Mouse (Mus musculus): ENCODE data around the gene Tfap4. TPM values are rescaled to one million over a fixed set of nuclear protein-coding genes. Genes with fewer than 3 reads are reported as not detected.
A peak's percentile ranks its signal among the peaks of the same experiment; 100 is the strongest.

The Tfap4 gene
- polyA plus RNA-seq, 1 experiment, result 8.0 TPM

DNA sequence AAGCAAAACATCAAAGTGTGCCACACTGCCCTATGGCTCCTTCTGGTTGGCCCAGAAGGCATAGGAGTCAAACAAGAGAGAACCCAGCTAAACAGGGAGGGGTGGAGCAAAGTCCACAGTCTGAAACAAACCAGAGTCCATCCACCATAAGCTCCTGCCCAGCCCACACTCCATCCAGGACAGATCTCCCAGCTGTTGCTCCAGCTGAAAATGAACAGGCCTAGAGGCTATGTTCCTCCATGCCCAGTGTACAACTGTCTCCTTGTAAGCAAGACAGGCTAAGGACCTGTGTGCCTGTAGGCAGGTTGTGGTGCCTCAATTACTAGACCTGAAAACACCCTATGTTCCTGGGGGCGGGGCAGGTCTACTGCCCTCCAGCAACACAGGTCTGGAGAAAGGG, 2.6 kb downstream of the Tfap4 start:
- Histone ChIP-seq H3K27ac (ENCODE audit: insufficient read depth, low read depth, low read length) (no peak overlapping the region), H3K4me1 (ENCODE audit: control insufficient read depth, insufficient read depth, low read length) (peaks cover 13% of the 10 kb centered on the region), H3K4me3 (ENCODE audit: insufficient read depth, low read length) (peak overlapping the region; percentile 85)
- TF ChIP-seq CTCF (IDR thresholded peaks at IDR 0.05; ENCODE audit: low read depth, low read length) (no peak), POLR2A (IDR thresholded peaks at IDR 0.05; ENCODE audit: borderline replicate concordance, low read depth, low read length) (no peak)

DNA sequence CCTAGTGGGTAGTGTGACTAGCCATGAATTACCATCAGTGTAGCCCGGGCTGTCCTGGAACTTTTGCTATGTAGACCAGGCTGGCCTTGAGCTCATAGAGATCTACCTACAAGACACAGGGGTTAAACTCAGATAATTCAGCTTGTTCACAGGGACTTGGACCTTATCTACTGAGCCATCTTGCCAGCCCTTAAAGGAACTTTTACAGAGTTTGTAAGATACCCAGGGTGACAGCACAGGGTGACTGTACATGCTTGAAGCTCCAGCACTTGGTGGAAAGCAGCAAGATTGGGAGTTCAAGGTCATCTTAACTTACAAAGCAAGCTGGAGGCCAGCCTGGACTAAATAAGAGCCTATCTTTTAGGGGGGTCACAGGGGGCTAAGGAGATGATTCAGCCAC, 4.1 kb downstream of the Tfap4 start:
- Histone ChIP-seq H3K4me1 (ENCODE audit: control insufficient read depth, insufficient read depth, low read length) (peaks cover 13% of the 10 kb centered on the region), H3K4me3 (ENCODE audit: insufficient read depth, low read length) (no peak overlapping the region), H3K27ac (ENCODE audit: insufficient read depth, low read depth, low read length) (no peak overlapping the region)
- TF ChIP-seq CTCF (IDR thresholded peaks at IDR 0.05; ENCODE audit: low read depth, low read length), result no peak
- TF ChIP-seq POLR2A (IDR thresholded peaks at IDR 0.05; ENCODE audit: borderline replicate concordance, low read depth, low read length), result no peak

DNA sequence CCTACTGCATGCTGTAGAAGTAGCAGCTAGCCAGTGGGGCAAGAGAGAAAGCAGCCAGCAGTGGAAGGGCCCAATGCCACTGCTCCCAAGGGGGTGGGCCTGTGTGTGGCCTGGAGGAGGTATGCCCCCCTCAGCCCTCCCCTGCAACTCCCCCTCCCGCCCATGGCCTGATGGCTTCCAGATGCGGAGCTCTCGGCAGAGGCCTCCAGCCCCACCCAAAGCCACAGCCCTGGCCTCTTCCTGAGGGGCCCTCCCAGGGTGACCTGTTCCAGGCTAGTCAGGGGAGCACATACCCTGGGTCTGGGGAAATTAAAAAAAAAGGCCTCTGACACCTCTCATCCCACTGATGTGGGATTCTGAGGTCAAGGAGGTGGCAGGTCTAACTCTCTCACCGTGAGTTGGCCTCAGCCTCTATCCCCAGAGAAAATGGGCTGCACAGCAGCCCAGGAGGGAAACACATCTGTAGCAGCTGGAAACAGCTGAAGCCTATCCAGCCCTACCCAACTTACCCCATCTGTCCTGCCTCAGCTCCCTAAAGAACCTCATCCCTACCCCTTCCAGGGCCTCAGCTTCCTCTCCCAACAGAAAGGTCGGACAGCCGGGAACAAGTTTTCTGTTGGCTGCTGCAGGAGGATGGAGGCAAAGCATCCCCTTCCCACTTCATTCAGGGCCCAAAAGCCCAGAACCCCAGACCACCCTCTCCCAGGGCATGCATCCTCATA, 6.7 kb downstream of the Tfap4 start:
- TF ChIP-seq CTCF (IDR thresholded peaks at IDR 0.05; ENCODE audit: low read depth, low read length), result no peak
- TF ChIP-seq POLR2A (IDR thresholded peaks at IDR 0.05; ENCODE audit: borderline replicate concordance, low read depth, low read length), result no peak
- Histone ChIP-seq H3K27ac (ENCODE audit: insufficient read depth, low read depth, low read length) (no peak overlapping the region), H3K4me3 (ENCODE audit: insufficient read depth, low read length) (no peak overlapping the region), H3K4me1 (ENCODE audit: control insufficient read depth, insufficient read depth, low read length) (peaks cover 21% of the 10 kb centered on the region)

DNA sequence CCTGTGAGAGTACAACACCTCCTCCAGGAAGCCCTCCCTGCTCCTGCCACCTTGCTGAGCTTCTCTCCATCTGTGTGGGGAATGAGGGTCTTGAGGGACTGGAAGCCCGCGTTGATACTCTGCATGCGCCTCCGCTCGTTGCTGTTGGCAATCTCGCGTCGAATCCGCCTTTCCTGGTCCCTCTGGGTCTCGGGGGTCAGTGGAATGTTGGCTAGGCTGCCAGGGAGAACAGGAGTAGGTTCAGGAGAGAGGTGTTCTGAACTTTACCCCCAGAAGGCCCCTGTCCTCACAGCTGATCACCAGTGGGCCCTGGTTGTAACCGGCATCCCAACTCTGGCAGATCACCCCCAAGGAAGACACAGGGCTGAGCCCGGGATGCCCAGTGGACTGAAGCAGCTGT, 7.8 kb downstream of the Tfap4 start:
- Histone ChIP-seq H3K4me3 (ENCODE audit: insufficient read depth, low read length) (no peak overlapping the region), H3K4me1 (ENCODE audit: control insufficient read depth, insufficient read depth, low read length) (peaks cover 15% of the 10 kb centered on the region), H3K27ac (ENCODE audit: insufficient read depth, low read depth, low read length) (no peak overlapping the region)

DNA sequence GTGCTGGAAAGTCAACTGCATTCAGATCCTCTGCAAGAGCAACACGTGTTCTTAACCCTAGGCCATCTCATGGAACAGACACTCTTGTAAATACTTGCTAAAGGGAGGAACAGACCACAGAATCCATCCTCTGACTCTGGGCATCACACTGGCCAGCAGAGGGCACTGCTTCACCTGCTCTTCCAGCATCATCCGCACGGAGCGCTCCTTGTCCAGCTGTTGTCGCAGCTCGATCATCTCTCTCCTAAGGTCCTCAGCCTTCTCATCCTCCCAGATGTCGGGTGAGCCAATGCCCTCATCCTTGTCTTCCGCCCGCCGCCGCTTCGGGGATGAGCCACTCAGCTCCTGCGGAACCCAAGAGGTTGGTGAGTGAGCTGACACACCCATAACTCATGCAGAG, 8.6 kb downstream of the Tfap4 start:
- Histone ChIP-seq H3K27ac (ENCODE audit: insufficient read depth, low read depth, low read length) (no peak overlapping the region), H3K4me3 (ENCODE audit: insufficient read depth, low read length) (no peak overlapping the region), H3K4me1 (ENCODE audit: control insufficient read depth, insufficient read depth, low read length) (peaks cover 12% of the 10 kb centered on the region)
- TF ChIP-seq CTCF (IDR thresholded peaks at IDR 0.05; ENCODE audit: low read depth, low read length), result peak; percentile 79
- TF ChIP-seq POLR2A (IDR thresholded peaks at IDR 0.05; ENCODE audit: borderline replicate concordance, low read depth, low read length), result no peak

More for the DNA sequence above, 7.8 kb downstream of the Tfap4 start:
- TF ChIP-seq POLR2A (IDR thresholded peaks at IDR 0.05; ENCODE audit: borderline replicate concordance, low read depth, low read length) (no peak), CTCF (IDR thresholded peaks at IDR 0.05; ENCODE audit: low read depth, low read length) (no peak)

DNA sequence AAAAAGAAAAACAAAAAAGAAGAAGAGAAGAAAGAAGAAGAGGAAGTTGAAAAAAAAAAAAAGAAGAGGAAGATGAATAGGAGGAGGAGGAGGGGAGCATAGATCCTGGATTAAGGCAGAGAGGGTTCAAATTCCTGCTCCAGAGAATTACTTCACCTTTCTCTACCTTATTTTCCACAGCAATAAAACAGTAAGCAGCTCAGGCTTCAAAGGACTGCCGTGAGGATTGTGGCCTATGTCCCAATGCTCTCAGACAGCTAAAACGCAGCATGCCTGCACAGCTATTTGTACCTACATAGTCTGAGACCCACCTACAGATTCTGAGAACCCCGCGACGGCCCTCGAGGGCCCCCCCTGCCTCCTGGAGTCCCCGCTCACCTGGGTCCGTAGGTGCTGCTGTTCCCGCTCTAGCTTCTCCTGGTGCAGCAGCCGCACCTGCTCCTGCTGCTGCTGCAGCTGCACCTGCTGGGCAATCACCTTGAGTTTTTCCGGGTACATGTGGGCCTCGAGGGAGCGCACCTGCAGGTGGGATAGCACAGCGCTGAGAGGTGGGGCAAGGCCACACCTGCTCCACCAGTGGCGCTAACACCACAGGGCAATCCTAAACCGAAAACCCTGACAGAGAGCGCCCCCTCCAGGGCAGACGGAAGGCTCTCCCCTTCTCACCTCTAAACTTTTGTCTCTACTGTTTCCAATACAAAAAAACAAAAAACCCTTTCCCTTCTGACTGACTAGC, 10.5 kb downstream of the Tfap4 start:
- peaks cover 7% of the 10 kb centered on the region for H3K4me1 ChIP-seq (ENCODE audit: control insufficient read depth, insufficient read depth, low read length)
- TF ChIP-seq POLR2A (IDR thresholded peaks at IDR 0.05; ENCODE audit: borderline replicate concordance, low read depth, low read length) (no peak), CTCF (IDR thresholded peaks at IDR 0.05; ENCODE audit: low read depth, low read length) (no peak)
- H3K4me3 ChIP-seq (ENCODE audit: insufficient read depth, low read length), result no peak overlapping the region
- H3K27ac ChIP-seq (ENCODE audit: insufficient read depth, low read depth, low read length), result no peak overlapping the region

DNA sequence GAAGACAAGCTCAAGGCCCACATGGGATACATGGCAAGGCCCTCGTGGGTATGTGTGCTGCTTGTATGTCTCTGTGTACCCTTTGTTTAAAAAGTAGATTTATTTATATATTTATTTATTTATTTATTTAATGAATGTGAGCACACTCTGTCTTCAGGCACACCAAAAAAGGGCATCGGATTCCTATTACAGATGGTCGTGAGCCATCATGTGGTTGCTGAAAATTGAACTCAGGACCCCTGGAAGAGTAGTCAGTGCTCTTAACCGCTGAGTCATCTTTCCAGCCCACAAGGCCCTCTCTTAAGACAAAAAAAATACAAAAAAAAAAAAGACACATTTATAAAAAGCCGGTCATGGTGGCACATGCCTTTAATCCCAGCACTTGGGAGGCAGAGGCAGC, 12.0 kb downstream of the Tfap4 start:
- Histone ChIP-seq H3K4me3 (ENCODE audit: insufficient read depth, low read length) (no peak overlapping the region), H3K4me1 (ENCODE audit: control insufficient read depth, insufficient read depth, low read length) (peaks cover 7% of the 10 kb centered on the region), H3K27ac (ENCODE audit: insufficient read depth, low read depth, low read length) (no peak overlapping the region)
- TF ChIP-seq POLR2A (IDR thresholded peaks at IDR 0.05; ENCODE audit: borderline replicate concordance, low read depth, low read length) (no peak), CTCF (IDR thresholded peaks at IDR 0.05; ENCODE audit: low read depth, low read length) (no peak)

DNA sequence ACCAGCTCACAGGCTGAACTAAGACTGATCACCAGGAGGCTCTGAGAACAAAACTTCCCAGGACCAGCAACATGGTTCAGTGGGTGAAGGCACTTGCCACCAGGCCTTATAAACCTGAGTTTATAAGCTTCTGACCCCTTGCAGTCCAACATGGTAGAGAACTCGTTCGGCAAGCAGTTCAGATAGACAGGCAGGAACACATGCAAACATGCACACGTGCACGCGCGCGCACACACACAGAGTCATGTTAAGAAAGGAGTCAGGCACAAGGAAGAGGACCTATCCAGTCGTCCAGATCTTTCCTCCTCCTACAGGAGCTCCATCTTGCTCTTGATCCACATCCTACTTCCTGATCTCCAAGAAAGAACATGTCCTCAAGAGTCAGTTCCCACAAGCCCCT, 12.8 kb downstream of the Tfap4 start:
- Histone ChIP-seq H3K4me1 (ENCODE audit: control insufficient read depth, insufficient read depth, low read length) (peaks cover 12% of the 10 kb centered on the region), H3K27ac (ENCODE audit: insufficient read depth, low read depth, low read length) (no peak overlapping the region), H3K4me3 (ENCODE audit: insufficient read depth, low read length) (no peak overlapping the region)
- TF ChIP-seq POLR2A (IDR thresholded peaks at IDR 0.05; ENCODE audit: borderline replicate concordance, low read depth, low read length) (no peak), CTCF (IDR thresholded peaks at IDR 0.05; ENCODE audit: low read depth, low read length) (no peak)

DNA sequence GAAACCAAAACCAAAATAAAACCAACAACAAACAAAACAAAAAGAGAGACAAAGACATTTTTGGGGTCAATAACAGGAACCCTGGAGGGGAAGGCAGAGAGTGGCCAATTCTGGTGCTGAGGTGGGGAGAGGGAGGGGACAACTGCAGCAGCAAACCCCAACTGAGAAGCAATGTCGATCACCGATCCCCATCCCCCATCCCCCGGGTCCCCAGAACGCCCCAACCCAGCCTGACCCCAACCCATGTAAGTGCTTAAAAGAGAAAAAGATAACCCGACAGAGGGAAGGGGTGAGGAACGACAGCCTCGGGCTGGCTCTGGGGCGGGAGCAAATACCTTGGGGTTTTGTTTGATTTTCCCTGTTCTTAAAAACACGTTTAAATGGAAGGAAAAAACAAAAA, 14.8 kb downstream of the Tfap4 start:
- Histone ChIP-seq H3K4me1 (ENCODE audit: control insufficient read depth, insufficient read depth, low read length) (peaks cover 14% of the 10 kb centered on the region), H3K27ac (ENCODE audit: insufficient read depth, low read depth, low read length) (no peak overlapping the region), H3K4me3 (ENCODE audit: insufficient read depth, low read length) (no peak overlapping the region)
- TF ChIP-seq POLR2A (IDR thresholded peaks at IDR 0.05; ENCODE audit: borderline replicate concordance, low read depth, low read length), result no peak
- TF ChIP-seq CTCF (IDR thresholded peaks at IDR 0.05; ENCODE audit: low read depth, low read length), result no peak

DNA sequence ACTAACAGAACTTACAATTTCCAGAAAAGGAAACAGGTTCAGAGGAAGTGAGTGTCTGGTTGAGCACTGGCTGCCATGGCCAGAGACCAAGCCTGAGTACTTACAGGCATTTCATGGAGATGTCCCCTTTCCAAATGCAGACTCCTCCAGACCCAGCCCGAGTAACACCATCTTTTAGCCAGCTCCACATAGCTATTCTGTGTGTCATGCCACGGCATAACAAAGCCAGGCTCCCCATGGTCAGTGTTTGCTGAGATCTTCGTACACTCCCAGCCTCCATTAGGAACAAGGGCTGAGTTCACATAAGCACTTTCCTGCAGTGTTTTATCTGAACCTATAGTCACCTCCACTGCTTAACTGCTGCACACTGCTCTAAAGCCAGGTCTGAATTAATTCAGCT, 16.4 kb downstream of the Tfap4 start:
- Histone ChIP-seq H3K27ac (ENCODE audit: insufficient read depth, low read depth, low read length) (no peak overlapping the region), H3K4me1 (ENCODE audit: control insufficient read depth, insufficient read depth, low read length) (peaks cover 15% of the 10 kb centered on the region)

More for the DNA sequence above, 16.4 kb downstream of the Tfap4 start:
- H3K4me3 ChIP-seq (ENCODE audit: insufficient read depth, low read length), result no peak overlapping the region
- TF ChIP-seq POLR2A (IDR thresholded peaks at IDR 0.05; ENCODE audit: borderline replicate concordance, low read depth, low read length) (no peak), CTCF (IDR thresholded peaks at IDR 0.05; ENCODE audit: low read depth, low read length) (no peak)
